Mouse (Mus musculus): ENCODE data around the gene Trappc6b.

DNA sequence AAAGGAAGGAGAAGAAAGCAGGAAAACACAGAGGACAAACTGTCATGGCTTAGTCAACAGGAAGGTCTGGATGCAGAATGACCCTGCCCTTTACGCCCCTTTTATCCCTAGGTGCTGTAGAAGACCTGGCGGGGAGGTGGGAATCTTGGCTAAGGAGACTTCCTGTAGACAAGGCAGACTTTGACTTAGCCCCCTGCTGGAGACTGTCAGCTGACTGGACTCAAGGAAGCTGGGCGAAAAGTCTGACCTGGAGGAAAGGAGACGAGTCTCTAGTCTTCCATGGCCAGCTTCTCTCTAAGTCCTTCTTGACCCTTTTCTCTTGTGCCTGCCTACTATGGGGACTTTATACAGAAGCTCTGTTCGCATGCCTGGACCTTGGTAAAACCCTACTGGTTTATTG, 23.2 kb upstream of the Trappc6b start:
- TF ChIP-seq CTCF (IDR thresholded peaks at IDR 0.05; ENCODE audit: low read depth), result no peak
- TF ChIP-seq EP300 (IDR thresholded peaks at IDR 0.05; ENCODE audit: low read depth), result no peak
